Mouse (Mus musculus): Measurements from ENCODE around the gene Itga2. TPM values are rescaled to one million over a fixed set of nuclear protein-coding genes. Genes with fewer than 3 reads are reported as not detected.

Gene Itga2
- total RNA-seq (2015; ENCODE audit: low replicate concordance) (0.77 and 3.8 TPM in 2 replicates), total RNA-seq (2017; ENCODE audit: low replicate concordance) (0.68 and 0.84 TPM in 2 replicates)

DNA sequence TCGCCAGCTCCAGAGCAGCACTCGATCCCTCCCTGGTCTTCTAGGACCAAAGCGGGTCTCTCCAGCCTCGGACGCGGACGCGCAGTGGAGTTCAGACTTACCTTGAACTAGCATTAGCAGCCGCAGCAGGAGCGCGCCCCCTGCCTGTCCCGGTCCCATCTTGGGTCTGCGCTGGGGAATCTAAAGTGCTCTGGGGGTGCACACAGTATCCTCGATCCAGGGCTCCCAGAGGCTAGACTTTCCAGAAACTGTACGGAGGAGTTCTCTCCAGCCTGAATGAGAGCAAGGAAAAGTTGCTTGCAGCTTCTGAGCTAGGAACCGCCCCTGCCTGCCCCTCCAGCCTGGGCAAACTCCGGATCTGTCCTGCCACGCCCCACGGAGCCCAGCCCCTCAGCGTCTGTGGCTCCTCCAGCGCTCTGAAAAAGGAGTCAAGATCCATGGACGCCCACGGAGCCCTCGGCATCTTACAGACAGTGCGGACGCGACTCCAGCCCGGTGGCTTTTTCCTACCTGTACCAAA, at the start of gene Itga2:
Gene Itga2, minus strand, starts transcription at position 326 of the 520 bp plus-strand sequence.
- no peak for ATAC-seq (replicated peaks; ENCODE audit: low FRiP score, poor library complexity, severe bottlenecking)

DNA sequence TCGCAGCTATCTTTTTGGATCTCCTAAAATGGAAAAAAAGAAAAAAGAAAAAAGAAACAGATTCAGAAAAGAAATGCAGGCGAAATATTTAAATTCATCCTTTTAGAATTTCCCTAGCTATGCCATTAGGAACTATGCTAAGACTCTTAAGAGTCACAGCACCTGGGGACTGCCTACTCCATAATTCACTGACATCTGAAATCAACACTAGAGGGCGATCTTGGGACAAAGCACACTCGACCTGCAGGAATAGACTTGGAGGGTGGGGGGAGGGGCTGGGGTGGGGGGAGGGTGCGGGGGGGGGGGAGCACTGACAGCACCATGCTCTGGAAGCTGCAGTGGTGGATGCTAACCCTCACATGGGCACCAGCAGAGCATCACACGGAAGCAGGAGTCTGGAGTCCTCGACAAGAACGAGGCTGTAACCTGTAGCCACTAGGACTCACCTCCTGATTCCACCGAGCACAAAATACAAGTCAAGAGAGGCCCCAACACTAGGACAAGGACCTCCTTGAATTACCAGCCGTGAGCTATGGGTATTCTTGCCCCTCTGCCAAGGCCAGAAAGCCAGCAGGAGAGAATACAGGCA, 49.0 kb upstream of the Itga2 start:
- ATAC-seq (replicated peaks; ENCODE audit: low FRiP score, poor library complexity, severe bottlenecking): no peak

DNA sequence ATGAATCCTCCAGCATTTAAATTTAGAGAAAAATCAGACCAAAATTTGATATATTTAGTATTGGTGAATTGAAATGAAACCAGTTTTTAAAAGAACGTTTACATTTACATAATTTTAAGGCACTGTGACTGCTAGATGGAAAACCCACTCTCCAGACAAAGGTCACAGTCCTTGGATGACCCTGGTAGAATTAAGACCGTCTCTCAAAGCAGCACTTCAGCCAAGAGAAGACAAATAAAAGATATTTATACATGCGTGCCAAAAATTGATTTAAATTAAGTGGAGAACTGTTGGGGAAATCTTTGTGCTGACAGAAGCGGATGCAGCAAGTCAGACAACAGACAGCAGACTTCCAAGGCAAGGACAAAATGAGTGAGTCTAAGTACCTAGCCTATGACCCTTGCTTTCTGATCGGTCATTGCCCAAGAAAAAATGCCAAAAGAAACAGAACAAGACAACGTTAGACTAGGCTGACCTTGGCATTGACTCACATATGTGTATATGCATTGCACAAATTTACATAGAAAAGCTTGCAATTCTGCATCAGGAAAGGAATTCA, 42.7 kb upstream of the Itga2 start:
- ATAC-seq (replicated peaks; ENCODE audit: low FRiP score, poor library complexity, severe bottlenecking): no peak

DNA sequence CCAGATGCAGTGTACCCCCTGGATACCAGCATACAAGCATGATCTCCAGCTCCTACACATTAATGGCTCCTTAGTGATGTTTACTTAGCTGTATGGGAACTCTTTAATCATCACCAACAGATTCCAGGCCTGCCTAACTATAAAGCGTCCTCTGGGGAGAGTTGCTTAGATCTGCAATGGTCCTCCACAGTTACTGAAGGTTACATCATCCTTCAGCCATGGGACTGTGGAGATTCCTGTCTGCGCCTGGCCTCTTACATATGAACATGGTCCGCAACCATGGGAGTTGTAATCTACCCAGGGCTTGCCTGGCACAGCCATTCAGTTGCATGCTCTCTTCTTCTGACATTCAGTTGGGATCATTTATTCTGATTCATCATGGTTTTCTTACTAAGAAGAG, 40.0 kb upstream of the Itga2 start:
- no peak for ATAC-seq (replicated peaks; ENCODE audit: low FRiP score, poor library complexity, severe bottlenecking)

DNA sequence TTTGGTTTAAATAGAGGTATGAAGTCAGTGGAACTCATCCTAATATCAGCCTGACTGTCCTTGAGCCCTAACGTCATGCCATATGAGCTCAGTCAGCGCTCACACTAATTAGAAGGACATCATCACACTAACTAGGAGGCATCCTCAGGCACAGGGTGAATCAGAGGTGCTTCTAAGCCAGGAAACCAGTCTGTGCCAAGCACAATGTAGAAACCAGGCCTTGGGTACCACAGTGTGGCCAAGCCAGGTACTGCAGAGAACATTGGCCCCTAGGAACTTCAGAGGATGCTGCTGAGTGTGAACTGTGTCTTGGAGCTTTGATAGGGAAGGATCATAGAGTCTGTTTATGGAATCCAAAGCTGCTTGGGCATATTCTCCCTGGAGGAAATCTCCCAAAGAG, 32.3 kb upstream of the Itga2 start:
- ATAC-seq (replicated peaks; ENCODE audit: low FRiP score, poor library complexity, severe bottlenecking): no peak

DNA sequence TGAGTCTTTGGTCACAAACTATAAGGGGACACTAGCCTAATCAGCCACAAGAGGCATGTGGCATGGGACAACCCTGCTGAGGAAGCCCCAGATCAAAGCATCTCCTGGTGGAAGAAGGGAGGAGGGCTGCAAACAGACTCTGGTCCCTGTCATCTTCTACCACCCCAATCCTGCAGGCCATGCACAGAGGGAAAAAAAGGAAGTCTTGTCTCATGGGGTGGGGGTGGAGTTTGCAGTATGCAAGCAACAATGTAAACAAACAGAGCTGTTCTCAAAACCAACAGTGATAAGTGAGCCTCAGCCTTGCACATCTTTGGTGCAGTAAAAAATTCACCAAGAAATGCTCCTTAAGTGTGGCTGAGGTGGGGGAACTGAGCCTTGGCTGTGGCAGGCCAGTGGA, 22.6 kb upstream of the Itga2 start:
- no peak for ATAC-seq (replicated peaks; ENCODE audit: low FRiP score, poor library complexity, severe bottlenecking)

DNA sequence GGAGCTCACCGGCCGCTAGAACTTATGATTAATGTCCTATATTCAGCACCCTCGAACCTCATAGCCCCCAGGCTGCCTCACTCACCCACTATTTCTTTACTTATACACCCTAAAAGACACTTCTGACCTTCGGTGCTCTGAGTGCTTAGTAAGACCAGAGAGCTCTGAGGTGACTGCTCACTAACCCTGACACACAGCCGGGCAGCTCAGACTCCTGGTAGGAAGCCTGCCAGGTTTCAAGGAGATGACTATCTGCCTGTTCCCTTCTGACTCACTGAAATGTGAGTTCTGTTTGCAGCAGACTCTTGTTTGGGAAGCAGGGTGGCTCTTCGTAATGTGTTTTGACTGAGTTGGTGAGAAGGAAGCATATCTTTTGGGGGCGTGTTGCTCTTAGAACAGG, 1.6 kb upstream of the Itga2 start:
- no peak for ATAC-seq (replicated peaks; ENCODE audit: low FRiP score, poor library complexity, severe bottlenecking)

DNA sequence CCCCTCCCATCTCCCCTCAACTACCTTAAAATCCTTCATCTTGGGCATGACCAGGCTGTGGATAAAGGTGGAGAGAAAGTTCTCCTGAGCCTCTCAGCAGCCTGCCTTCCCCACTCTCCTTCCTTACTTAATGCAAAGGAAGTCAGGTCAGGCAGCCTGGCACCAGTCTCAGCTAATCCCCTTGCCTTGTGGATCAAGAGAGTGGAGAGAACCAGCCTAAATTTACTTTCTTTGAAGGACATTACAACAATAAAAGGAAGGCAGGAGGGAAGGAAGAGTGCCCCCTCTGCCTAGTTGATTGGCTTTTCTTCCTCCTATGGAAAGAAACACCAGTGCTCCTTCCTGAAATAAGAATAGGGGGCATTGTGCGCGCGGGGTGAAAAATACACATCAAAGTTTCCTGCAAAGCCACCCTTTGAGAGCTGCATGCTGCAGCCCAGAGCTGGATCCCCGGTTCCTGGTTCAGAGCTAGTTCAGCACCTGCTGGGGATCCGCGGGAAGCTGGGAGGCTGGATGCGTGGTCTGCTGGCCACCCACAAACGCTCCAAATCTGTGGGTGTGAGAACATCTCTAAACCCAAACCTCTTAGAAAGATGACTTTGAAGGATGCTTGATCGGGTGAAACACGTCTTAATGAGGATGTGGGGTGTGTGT, 777 bp downstream of the Itga2 start:
- ATAC-seq (replicated peaks; ENCODE audit: low FRiP score, poor library complexity, severe bottlenecking): no peak

DNA sequence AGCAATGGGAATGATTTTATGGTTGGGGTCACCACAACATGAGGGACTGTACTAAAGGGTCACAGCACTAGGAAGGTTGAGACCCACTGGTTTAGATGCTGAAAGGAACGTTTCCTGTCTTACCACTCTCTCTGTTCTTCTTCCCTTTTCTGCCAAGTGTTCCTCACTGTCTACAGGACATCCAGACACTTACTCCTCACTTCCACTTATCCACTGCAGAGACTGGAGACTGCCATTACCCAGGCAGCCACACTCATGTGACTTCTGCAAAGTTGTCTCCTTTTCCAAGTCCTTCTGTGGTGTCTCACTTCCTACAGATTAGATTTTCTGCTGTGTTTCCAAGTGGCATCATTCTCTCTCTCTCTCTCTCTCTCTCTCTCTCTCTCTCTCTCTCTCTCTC, 7.1 kb downstream of the Itga2 start:
- no peak for ATAC-seq (replicated peaks; ENCODE audit: low FRiP score, poor library complexity, severe bottlenecking)

DNA sequence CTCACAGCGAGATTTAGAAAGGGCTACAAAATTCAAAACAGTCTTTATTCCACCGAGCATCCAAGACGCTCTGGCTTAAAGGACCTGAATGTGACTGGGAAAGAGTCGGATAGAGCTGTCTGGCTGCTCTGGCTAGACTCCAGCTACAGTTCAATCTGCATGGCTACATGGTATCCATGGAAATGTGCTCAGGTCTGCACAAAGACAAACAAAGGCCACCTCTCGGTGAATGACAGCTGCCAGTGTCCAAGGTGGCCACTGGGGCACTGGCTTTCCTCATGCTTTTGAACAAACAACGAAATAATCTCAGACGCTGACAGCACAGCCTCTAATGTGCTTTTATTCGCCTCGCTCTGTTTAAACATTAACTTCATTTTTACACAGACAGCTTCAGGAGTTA, 8.6 kb downstream of the Itga2 start:
- ATAC-seq (replicated peaks; ENCODE audit: low FRiP score, poor library complexity, severe bottlenecking): no peak

DNA sequence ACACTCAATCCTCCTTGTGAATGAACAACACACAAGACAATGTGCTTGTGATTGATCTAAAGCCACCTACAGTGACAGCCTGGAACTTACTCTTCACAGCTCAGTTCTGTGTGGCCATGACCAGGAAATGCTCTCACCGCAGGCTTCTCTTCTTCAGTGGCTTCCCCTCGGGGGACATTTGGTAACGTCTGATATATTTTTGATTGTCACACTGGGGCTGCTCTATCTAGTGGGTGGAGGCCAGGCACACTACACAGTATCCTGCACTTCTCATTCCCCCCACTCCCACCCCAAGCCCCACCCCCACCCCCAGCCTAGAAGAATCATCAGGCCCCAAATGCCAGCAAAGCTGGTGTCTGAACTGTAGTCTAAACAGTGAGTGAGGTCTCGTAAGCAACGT, 16.1 kb downstream of the Itga2 start:
- ATAC-seq (replicated peaks; ENCODE audit: low FRiP score, poor library complexity, severe bottlenecking): no peak

DNA sequence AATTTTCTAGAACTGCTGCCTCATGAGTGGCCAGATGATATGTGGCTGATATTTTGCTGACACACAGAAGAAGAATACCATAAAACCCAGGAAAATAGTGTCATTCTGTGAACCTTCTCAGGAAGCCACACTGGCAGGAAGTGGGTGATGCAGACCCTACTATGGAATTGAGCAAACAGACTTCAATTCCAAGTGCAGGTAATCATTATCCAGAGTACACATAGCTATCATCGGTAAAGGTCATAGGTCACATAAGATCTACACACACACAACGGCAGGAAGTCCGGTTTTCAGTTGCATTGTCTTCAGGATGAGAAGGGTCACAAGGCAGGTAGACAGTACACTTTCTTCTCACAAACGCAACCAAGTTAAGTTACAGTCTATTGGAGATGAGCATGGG, 16.9 kb downstream of the Itga2 start:
- no peak for ATAC-seq (replicated peaks; ENCODE audit: low FRiP score, poor library complexity, severe bottlenecking)

DNA sequence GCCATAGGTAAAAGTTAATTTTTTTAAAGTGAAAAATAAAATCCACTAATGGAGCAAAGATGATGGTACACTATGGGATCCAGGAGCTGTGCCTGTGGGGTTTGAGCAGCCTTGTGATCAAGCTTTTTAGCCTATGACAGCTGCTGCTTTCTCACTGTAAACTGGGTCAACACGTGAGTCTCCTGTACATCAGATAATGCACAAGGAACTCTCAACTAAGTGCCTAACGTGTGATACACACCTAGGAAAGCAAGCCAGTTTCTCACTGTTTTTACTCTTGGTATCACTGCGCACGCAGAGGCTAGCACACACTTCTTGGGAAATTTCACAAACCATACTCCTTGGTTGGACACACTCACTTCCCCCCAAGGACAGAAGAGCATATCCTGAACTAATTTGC, 17.3 kb downstream of the Itga2 start:
- no peak for ATAC-seq (replicated peaks; ENCODE audit: low FRiP score, poor library complexity, severe bottlenecking)

DNA sequence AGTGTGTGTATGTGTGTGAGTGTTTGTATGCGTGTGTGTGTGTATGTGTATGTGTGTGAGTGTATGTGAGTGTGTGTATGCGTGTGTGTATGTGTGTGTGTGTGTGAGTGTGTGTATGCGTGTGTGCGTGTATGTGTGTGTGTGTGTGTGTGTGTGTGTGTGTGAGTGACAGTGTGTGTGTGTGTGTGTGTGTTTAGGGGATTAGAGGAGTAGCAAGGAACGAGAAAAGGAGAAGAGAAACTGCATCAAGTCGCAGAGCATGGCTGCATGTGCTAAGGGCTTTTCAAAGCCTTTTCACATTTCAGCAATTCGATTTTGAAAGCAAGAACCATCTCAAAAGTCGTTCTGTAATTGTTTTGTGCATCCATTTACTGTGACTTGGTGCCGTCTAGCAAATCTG, 21.3 kb downstream of the Itga2 start:
- ATAC-seq (replicated peaks; ENCODE audit: low FRiP score, poor library complexity, severe bottlenecking): no peak

DNA sequence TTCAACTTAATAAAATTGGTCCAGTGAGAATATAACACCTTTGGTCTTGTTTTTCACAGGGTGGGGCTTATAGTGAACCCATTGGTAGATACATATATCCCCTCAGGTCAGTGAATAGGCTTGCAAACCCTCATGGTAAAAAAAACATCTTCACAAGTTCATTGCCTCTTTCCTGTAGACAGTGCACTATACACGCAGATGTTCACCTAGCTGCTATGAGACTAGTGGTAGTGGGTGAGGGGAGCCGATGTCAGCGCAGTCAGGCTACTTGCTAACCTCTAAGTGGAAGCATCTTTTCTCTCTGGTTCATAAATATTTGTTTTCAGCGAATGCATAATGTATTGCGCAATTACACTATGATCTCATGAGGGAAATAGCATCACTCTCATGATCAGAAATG, 22.4 kb downstream of the Itga2 start:
- ATAC-seq (replicated peaks; ENCODE audit: low FRiP score, poor library complexity, severe bottlenecking): no peak

DNA sequence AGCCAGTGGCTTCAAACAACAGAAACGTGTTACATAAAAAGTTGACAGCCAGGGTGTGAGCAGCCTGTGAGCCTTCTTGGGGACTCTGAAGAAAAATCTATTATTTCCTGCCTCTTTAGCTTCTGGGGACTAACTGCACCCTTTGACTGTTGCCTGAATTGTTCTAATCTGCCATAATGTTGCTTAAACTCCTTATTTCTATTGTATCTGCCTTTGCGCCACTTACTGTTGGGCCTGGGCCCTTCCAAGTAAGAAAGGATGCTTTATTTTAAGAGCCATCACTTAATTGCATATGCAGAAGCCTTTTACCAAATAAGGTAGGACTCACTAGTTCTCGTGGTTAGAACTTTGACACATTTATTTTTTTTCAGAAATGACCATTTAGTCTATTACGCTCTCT, 24.0 kb downstream of the Itga2 start:
- ATAC-seq (replicated peaks; ENCODE audit: low FRiP score, poor library complexity, severe bottlenecking): no peak

DNA sequence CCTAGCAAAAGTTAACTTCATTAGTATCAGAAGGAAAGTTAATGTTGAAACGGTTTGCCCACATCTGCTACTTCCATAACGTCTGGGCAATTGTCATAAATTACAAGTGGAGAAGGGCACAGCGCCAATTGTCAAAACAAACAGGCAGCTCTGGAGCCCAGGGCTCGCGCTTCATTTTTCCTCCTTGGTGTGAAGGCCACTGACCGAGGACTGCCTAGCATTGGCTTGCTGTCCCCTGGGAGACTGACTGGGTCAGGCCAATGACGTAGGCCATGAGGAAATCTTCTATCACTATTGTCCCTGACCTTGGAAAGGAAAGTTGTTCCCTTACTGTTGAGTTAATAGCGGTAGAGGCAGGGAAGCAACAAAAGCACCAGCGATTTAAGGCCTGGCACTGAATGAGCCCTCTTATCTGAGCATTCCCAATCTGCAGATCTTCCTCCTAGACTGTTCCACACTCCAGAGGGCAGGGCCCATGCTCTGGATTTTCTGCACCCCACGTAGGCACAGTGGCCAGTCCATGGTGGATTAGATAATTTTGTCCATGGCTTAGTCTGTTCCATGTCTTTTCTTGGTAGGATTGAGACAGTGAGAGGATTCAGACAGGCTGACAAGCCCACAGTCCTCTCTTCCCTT, 35.0 kb downstream of the Itga2 start:
- ATAC-seq (replicated peaks; ENCODE audit: low FRiP score, poor library complexity, severe bottlenecking): no peak

DNA sequence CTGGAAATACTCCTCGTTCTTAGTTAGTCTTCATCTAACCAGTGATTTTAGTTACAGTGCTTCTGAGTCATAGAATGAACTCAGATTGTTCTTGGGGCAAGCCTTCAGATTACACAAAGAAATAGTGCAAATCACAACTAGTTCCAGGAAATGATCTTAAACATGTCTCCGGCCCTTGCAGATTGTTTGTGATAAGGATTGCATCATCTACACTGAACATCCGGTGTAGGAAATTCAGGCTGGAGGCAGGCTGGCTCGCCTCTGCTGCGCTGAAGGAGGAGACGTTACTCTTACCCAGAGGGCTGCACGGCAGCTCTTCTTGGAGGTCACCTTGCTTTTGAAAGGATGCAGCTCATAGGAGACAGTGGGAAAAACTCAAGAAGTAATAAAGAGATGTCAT, 36.0 kb downstream of the Itga2 start:
- no peak for ATAC-seq (replicated peaks; ENCODE audit: low FRiP score, poor library complexity, severe bottlenecking)

DNA sequence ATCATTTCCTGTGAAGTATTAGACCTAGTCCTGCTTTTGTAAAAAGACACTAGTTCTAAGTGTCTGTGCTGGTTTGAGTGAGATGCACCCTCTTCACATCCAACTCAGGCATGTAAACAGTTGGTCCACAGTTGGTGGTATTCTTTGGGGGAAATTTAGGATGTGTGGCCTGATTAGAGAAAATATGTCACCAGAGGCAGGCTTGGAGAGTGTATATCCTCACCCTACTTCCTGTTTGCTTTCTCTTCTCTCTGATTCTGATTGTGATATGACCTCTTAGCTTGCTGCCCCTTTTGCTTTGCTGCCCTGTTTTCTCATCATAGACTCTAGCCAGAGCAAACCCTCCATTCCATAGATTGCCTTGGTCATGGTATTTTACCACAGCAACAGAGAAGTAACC, 37.2 kb downstream of the Itga2 start:
- ATAC-seq (replicated peaks; ENCODE audit: low FRiP score, poor library complexity, severe bottlenecking): no peak

DNA sequence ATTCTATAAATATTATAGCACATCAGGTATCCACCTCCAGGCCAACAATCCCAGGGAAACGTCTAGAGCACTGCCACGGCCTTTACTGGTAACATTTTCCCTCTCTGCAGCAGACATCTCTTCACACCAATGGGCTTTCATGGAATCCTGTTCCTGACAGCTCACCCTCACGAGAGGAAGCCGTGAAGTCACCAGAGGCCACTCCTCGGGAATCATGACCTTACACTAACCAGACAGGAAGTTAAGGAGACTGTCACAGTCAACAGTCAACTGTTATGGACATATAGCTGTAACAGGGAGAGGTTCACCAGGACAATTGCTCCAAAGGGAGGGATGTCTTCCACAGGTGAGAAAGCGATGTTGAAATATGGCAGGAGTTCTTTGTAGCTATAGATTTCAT, 40.2 kb downstream of the Itga2 start:
- no peak for ATAC-seq (replicated peaks; ENCODE audit: low FRiP score, poor library complexity, severe bottlenecking)

DNA sequence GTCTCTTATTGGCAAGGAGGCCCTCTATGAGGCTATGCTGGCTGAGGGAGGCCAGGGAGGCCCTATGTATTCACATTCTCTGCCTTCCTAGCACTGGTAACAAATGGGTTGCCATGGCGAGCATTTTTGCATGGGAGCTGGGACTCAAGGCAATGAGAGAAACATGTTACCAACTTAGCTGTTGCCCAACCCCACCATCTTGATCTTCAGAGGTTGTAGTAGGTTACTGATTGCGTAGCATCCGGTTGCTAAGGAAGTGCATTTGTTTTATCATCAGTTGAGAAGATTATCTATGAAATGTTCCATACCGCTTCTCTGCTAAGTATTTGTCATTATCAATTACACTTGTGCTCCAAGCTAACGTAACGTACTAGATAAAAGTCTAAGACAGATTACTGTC, 44.2 kb downstream of the Itga2 start:
- ATAC-seq (replicated peaks; ENCODE audit: low FRiP score, poor library complexity, severe bottlenecking): no peak

All from erythroblast, adult 5-6 weeks (primary cell).